Mouse (Mus musculus) kidney, adult 11 months (tissue): ENCODE measurements around the gene Dtx4.

Experiments
- DNase-seq: peaks from one replicate; pipeline ENCODE4 v3.0.0; 2022

Dtx4 gene

GRCm38 (mm10) chr19:12493453-12494186 is 7.6 kb downstream of the Dtx4 start:
- DNase-seq: no peak

GRCm38 (mm10) chr19:12491636-12492035 is 9.6 kb downstream of the Dtx4 start:
- DNase-seq: no peak

GRCm38 (mm10) chr19:12489675-12490570 is 11.3 kb downstream of the Dtx4 start:
- DNase-seq: no peak

GRCm38 (mm10) chr19:12488969-12489674 is 12.1 kb downstream of the Dtx4 start:
- peak; percentile 90 for DNase-seq

- DNase-seq: no peak
These were observed 12.9 kb downstream of the Dtx4 start for GRCm38 (mm10) chr19:12488205-12488966.

- no peak for DNase-seq
These were observed 13.6 kb downstream of the Dtx4 start for GRCm38 (mm10) chr19:12487511-12488204.

- peak; percentile 73 for DNase-seq
These were observed 14.4 kb downstream of the Dtx4 start for GRCm38 (mm10) chr19:12486875-12487274.

GRCm38 (mm10) chr19:12485631-12486030 is 15.6 kb downstream of the Dtx4 start:
- no peak for DNase-seq

GRCm38 (mm10) chr19:12485223-12485622 is 16.0 kb downstream of the Dtx4 start:
- DNase-seq: no peak

- DNase-seq: peak; percentile 44
These were observed 17.0 kb downstream of the Dtx4 start for GRCm38 (mm10) chr19:12484210-12484609.

GRCm38 (mm10) chr19:12483782-12484181 is 17.5 kb downstream of the Dtx4 start:
- DNase-seq: no peak

- no peak for DNase-seq
These were observed 22.9 kb downstream of the Dtx4 start for GRCm38 (mm10) chr19:12478369-12478768.

GRCm38 (mm10) chr19:12476721-12477270 is 24.5 kb downstream of the Dtx4 start:
- peak; percentile 62 for DNase-seq

- peak; percentile 95 for DNase-seq
These were observed 25.6 kb downstream of the Dtx4 start for GRCm38 (mm10) chr19:12475380-12476250.

GRCm38 (mm10) chr19:12473951-12474350 is 27.3 kb downstream of the Dtx4 start:
- no peak for DNase-seq

GRCm38 (mm10) chr19:12473201-12473641 is 28.0 kb downstream of the Dtx4 start:
- DNase-seq: no peak

GRCm38 (mm10) chr19:12472381-12472976 is 28.8 kb downstream of the Dtx4 start:
- DNase-seq: no peak

GRCm38 (mm10) chr19:12471866-12472265 is 29.4 kb downstream of the Dtx4 start:
- DNase-seq: no peak

- no peak for DNase-seq
These were observed 33.8 kb downstream of the Dtx4 start for GRCm38 (mm10) chr19:12467436-12467835.

- DNase-seq: peak; percentile 67
These were observed 35.0 kb downstream of the Dtx4 start for GRCm38 (mm10) chr19:12466204-12466603.
